13 mouse cellular contexts compared by ENCODE assay signal in genomic region chr2:71967855-71968254, GRCm38 (mm10).
"Had no signal": no experiment of that assay in that cellular context is flagged by ENCODE, and none has a peak within 500 bp of the region (broad histone marks: within the 10 kb centered on the region; RNA-seq: fewer than 3 reads in every experiment).

No protein-coding gene starts in this region.

- DNase-seq: gastrocnemius, adult 2 months; gastrocnemius, postnatal 10 days; gastrocnemius, postnatal 25 days; heart, adult 2 months; heart, postnatal 14 days; heart, postnatal 4 days; kidney, adult 18-20 months; kidney, adult 8-10 months; kidney, postnatal 10 days; kidney, postnatal 25 days; kidney, postnatal 4 days; liver; liver, embryonic 13.5 days had no signal
